Mouse (Mus musculus): Measurements from ENCODE around the gene Zfp523. TPM values are rescaled to one million over a fixed set of nuclear protein-coding genes. Genes with fewer than 3 reads are reported as not detected.
A peak's percentile ranks its signal among the peaks of the same experiment; 100 is the strongest.

Gene Zfp523
- total RNA-seq, 2 experiments from 2014 or later = 29.2 to 32.8 TPM

- no peak for DNase-seq
Observed at GRCm38 (mm10) chr17:28161310-28161881, 15.5 kb upstream of the Zfp523 start.

DNA sequence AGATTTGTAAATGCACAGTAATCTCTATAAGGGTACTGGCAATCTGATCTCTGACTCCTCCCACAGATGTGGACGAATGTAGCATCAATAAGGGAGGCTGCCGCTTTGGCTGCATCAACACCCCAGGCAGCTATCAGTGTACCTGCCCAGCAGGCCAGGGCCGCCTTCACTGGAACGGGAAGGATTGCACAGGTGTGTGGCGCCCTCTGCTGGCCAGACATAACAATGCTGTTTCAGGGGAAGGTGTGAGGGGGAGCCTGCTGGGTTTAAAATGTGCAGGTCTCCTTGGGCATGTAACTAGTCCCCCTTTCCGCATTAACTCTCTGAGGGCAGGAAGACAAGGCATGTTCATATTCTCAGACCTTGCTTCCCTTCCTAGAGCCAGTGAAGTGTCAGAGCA is 13.3 kb upstream of the Zfp523 start:
- DNase-seq = peak; percentile 87

DNA sequence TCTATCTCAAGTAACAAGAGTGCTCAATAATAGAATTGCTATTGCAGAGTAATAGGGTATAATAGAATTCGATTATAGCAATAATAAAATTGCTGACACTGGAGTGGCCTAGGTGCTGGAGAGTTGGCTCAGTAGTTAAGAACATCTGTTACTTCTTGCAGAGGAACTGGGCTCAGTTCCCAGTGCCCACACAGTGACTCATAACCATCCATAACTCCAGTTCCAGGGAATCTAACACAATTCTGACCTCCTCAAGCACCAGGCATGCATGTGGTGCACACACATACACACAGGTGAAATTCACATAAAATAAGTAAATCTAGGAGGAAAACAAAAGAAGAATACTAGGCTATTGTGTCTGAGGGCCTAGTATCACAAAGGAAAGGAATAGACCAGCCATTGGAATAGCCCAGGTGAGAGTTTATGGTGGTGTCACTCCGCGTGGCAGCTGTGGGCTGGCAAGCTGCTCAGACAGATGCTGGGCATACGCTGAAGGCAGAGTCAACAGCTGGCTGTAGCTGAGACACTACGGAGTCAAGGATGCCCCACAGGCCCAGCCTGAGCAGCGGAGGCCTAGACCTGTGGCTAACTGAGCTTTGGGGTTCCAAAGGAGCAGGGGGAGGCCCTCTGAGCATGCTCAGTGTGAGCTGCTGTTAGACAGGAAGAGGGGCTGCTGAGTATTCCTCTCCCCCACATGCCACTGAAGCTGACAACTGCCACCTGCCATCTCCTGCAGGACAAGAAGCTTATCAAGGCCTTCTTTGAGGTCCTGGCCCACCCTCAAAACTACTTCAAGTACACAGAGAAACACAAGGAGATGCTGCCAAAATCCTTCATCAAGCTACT is 6.2 kb upstream of the Zfp523 start:
- DNase-seq = no peak

DNA sequence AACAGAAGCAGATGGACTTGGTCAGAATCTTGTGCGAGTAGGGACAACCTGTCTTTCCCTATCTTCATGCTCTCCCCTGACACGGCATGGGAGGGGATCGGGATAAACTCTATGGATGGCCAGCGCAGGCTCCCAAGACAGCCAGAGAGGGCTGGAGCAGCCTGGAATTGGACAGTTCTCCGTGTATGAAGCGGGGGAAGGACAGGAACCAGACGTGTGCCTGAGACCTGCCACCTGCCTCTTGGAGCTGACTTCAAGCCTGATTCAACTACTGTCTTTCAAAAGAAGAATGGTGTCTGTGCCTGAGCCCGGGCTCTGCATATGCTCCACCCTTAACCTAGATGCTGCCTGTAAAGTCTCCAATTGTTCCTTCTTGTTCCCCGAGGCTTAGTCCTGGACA is 4.2 kb upstream of the Zfp523 start:
- no peak for DNase-seq

GRCm38 (mm10) chr17:28177540-28178046 is 664 bp downstream of the Zfp523 start:
- peak; percentile 73 for DNase-seq

DNA sequence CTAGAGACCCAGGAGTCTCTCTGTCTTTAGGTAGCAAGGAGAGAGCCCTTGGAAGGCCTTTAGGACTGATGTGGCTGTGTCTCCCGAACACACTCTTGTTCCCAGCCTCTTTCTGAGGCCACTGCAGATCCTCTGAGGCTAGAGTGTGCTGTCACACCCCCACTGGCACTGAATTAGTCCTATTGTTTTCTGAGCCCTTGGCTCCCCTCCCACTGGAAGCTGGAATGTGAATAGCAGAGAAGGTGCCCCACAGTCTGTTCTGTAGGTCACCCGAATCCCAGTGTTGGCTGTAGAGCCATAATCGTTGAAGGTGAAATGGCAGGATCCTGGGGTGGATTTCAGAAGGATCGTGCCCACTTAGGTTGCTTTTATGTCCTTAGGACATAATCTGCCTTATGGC is 3.4 kb downstream of the Zfp523 start:
- DNase-seq = peak; percentile 74

DNA sequence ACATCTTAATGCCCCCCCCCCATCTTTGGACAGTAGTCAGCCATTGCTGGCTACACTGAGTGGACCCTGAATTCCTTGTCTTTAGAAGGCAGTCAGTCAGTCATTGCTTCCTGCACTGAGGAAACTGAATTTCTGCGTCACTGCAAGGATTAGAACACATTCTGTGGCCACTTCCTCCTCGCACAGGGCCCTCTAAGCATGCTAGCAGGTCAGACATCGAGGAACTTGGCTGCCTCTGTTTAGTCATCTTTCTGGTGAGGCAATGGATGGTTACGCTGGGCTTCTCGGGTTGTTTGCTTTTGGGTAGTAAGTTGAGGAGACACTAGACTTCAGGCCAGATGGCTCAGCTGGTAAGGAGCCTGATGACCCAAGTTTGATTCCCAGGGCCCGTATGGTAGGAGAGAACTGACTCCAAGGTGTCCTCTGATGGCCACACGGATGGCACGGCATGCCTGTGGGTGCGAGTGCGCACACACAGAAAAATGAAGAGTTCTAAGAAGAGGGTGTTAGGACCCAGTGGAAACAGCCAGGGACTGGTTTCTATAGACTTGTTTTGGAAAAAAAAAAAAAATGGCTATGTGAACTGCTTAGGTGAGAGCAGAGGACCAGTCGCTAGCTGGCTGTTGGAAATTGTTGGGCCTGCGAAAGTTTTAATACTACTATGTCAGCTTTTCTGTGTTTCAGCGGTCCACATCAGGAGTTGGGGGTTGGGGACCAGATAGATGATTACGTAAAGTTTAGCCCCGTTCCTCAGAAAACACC is 4.0 kb downstream of the Zfp523 start:
- DNase-seq = no peak

- DNase-seq = no peak
Observed at GRCm38 (mm10) chr17:28184971-28185638, 8.2 kb downstream of the Zfp523 start.

DNA sequence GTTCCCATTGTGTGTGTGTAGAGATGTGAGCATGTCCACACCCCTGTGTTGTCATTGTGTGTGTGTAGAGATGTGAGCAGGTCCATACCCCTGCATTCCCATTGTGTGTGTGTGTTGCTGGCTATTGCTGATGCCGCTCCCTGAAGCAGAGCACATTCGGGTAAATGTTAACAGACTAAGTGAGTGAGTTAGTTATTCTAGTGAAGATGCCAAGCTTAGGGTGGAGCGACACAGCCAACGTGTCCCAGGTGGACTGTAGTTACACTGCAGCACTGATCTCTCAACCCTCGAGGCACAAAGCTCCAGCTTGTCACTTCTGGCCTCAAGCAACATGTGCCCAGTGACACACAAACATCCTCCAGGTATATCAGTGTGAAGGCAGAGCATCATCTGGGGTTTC is 11.4 kb downstream of the Zfp523 start:
- DNase-seq = no peak

DNA sequence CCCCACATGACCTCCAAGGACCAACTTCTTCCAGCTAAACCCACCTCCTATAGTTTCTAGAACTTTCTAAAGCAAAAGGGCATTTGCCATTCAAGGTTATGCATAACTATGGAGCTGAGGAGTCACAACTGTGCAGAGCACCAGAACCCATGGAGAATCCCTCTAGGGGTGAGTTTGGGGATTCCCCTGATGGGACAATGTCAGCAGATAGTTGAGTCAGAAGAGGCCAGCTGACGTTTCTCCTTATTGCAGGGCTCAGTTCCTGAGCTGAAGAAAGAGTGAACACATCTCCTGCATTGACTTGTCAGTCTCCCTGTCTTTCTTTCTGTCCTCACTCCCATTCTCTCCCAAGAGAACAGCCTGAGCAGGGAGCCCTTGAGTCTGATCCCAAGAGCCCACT is 15.8 kb downstream of the Zfp523 start:
- DNase-seq = no peak

- no peak for DNase-seq
Observed at GRCm38 (mm10) chr17:28193559-28193958, 16.6 kb downstream of the Zfp523 start.

- DNase-seq = no peak
Observed at GRCm38 (mm10) chr17:28195033-28195432, 18.1 kb downstream of the Zfp523 start.

DNA sequence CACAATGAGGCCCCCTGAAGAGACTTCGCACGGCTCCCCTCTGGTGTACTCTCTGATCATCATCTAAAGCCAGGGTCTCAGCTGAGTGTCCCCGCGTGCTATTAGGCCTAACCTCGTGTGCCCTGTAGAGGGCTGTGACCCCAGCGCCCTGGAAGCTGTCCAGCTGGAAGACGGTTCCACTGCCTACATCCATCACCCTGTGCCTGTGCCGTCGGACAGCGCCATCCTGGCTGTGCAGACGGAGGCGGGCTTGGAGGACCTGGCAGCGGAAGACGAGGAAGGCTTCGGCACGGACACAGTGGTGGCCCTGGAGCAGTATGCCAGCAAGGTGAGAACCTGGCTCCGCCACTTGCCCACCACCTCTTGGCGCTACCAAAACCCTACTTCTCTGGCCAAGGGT is 20.7 kb downstream of the Zfp523 start:
- no peak for DNase-seq

DNA sequence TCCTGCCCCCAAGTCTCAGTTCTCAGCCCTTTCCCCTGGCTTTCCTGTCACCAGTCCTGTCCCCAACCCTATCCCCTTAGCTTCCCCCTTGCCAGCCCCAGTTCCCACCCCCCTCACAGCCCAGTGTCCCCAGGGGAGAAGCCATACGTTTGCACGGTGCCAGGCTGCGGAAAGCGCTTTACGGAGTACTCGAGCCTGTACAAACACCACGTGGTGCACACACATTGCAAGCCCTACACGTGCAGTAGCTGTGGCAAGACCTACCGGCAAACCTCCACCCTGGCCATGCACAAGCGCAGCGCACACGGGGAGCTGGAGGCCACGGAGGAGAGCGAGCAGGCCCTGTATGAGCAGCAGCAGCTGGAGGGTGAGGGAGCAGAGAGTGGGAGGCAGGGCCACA is 25.1 kb downstream of the Zfp523 start:
- no peak for DNase-seq

- DNase-seq = peak; percentile 63
Observed at GRCm38 (mm10) chr17:28204052-28204720, 27.3 kb downstream of the Zfp523 start.

- no peak for DNase-seq
Observed at GRCm38 (mm10) chr17:28205443-28205842, 28.5 kb downstream of the Zfp523 start.

DNA sequence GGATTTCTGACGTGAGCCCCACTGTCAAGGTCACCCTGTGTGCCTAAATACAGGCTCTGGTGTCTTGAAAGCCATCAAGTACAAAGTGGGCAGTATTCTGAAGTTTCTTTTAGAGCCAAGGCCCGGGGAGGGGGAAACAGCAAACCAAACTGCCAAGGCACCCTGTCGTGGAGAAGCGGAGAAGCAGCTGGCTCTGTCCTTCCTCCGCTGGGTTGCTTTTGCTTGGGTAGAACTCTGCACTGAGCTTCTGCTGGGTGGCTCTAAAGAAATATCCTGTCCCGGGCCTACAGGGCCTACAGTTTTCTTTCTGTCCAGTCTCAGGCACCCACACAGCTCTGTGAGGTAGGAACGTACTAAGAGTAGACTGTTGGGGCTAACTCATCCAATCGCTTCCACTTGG is 30.2 kb downstream of the Zfp523 start:
- no peak for DNase-seq

- peak; percentile 83 for DNase-seq
Observed at GRCm38 (mm10) chr17:28207591-28208313, 30.8 kb downstream of the Zfp523 start, which contains the start of gene Def6. Gene Def6 (plus strand): TSS chr17:28207778.

DNA sequence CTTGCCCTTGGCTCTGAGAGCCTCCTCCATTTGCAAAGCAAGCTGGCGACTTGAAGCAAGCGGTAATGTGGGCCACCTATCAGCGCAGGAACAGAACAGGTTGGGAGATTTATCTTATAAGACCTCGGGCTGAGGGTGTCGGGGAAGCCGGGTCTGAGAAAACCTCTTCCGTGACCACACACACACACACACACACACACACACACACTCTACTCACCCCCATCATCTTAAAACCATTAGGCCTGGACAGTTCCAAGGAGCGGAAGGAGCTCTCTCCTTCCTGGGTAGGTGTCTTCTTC is 31.3 kb downstream of the Zfp523 start:
- DNase-seq = no peak

DNA sequence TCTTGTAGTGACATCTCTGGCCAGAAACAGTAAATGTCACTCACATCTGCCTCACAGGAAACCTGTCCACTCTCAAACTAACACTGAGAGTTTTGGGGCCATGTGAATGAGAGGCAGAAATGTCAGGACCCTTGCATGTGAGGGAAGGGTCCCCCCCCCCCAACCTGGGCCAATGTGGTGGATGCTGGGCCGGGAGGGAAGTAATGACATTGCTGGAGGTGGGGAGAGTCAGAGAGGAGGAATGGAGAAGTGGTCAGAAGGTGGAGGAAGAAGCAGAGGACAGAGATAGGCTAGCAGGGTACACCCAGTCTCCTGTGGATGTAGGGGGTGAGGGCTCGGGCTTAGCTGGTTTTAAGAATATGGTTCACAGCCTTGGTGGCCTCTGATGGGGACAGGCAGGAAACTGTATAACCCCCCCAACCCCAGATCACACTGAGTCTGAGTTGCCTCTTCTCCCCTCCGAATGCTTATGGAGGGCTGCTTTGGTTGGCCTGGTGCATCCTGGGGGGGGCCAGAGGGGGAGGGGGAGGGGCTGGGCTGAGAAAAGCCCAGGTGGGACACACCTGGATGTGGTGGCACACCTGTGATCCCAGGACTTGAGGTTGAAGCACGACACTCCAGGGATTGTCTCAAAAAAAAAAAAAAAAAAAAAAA is 32.7 kb downstream of the Zfp523 start:
- no peak for DNase-seq

- DNase-seq = no peak
Observed at GRCm38 (mm10) chr17:28211921-28212341, 35.0 kb downstream of the Zfp523 start.
